Mouse (Mus musculus) liver, postnatal 0 days (tissue): ENCODE results near the gene Cacng2. TPM values are rescaled to one million over a fixed set of nuclear protein-coding genes. Genes with fewer than 3 reads are reported as not detected.

Experiments used
- ATAC-seq: fragments of 200-750 bp; cut with Nextera tagmentation; 2 replicates; pipeline ENCODE4 v1.8.0; 2017; ENCODE audit warnings: mild to moderate bottlenecking, moderate library complexity
- DNase-seq: peaks from one replicate; pipeline ENCODE4 v3.0.0-alpha.2; 2016
- H3K27ac ChIP-seq: fragments of 300-500 bp; sonication (generic); 2 replicates; pipeline ENCODE4 v1.5.1; 2014; ENCODE audit warnings: antibody characterized with exemption, moderate library complexity, mild to moderate bottlenecking, low read depth
- H3K27me3 ChIP-seq: fragments of 300-500 bp; sonication (generic); 2 replicates; pipeline ENCODE4 v1.6.1; 2014; ENCODE audit warnings: low read length, control low read depth, mixed read lengths; ENCODE audit not compliant: insufficient read depth
- H3K36me3 ChIP-seq: fragments of 300-500 bp; sonication (generic); replicated peaks from 2 replicates; pipeline ENCODE4 v1.6.1; 2014; ENCODE audit warnings: mild to moderate bottlenecking, control low read depth, low read length, moderate library complexity, mixed read lengths; ENCODE audit not compliant: insufficient read depth
- H3K4me1 ChIP-seq: fragments of 300-500 bp; sonication (generic); 2 replicates; pipeline ENCODE4 v1.6.1; 2014; ENCODE audit warnings: antibody characterized with exemption, mild to moderate bottlenecking, control low read depth; ENCODE audit not compliant: insufficient read depth
- H3K4me2 ChIP-seq: fragments of 300-500 bp; sonication (generic); 2 replicates; pipeline ENCODE4 v1.6.1; 2014; ENCODE audit warnings: low read depth, mild to moderate bottlenecking, low read length, moderate library complexity, mixed read lengths
- H3K4me3 ChIP-seq: fragments of 300-500 bp; sonication (generic); 2 replicates; pipeline ENCODE4 v1.5.1; 2014; ENCODE audit warnings: low read depth, low read length
- H3K9ac ChIP-seq: fragments of 300-500 bp; sonication (generic); replicated peaks from 2 replicates; pipeline ENCODE4 v1.6.1; 2014; ENCODE audit warnings: mild to moderate bottlenecking, moderate library complexity
- H3K9me3 ChIP-seq: fragments of 300-500 bp; sonication (generic); 2 replicates; pipeline ENCODE4 v1.6.1; 2016; ENCODE audit warnings: mild to moderate bottlenecking, control low read depth, low read length, mixed read lengths
- CTCF ChIP-seq: sonication (generic); IDR thresholded peaks from 2 replicates; pipeline ENCODE4 v1.5.1; 2016; ENCODE audit warnings: antibody characterized with exemption, low read depth
- EP300 ChIP-seq: IDR thresholded peaks from 2 replicates; pipeline ENCODE4 v1.6.1; 2016; ENCODE audit warnings: antibody characterized with exemption, low read depth, mild to moderate bottlenecking
- WGBS: fragments of 180-500 bp; shearing (Covaris S2); extraction: QIAGEN DNeasy Blood & Tissue Kit; methylation state at CpG from one replicate; pipeline ENCODE4 v1.1.7; 2014; ENCODE audit not compliant: insufficient replicate concordance; 5-methylcytosine and 5-hydroxymethylcytosine counted together
- polyA plus RNA-seq: library from polyadenylated mRNA; unstranded; fragments of >200 nt; fragmentation: Nextera tagmentation; extraction: Ambion mirVana; gene quantifications from 2 replicates; pipeline ENCODE4 v1.2.1, GENCODE M21; 2015

The Cacng2 gene
- polyA plus RNA-seq, 1 experiment from 2014 or later = not detected

- H3K4me3 ChIP-seq = no peak overlapping the region
- 62% methylated on average over 15 of the region's 15 CpGs for WGBS
- H3K27ac ChIP-seq = no peak overlapping the region
- H3K36me3 ChIP-seq = no peaks in the 10 kb centered on the region
- H3K27me3 ChIP-seq = no peaks in the 10 kb centered on the region
- H3K9me3 ChIP-seq = no peaks in the 10 kb centered on the region
- TF ChIP-seq CTCF (no peak), EP300 (no peak)
- ATAC-seq = no peak
- H3K9ac ChIP-seq = no peak overlapping the region
- H3K4me2 ChIP-seq = no peak overlapping the region
- H3K4me1 ChIP-seq = no peaks in the 10 kb centered on the region
- DNase-seq = no peak
These were observed 40.8 kb downstream of the Cacng2 start for GRCm38 (mm10) chr15:78078776-78079628.

GRCm38 (mm10) chr15:78078206-78078605 is 41.6 kb downstream of the Cacng2 start:
- Histone ChIP-seq H3K27ac (no peak overlapping the region), H3K4me2 (no peak overlapping the region), H3K4me3 (no peak overlapping the region), H3K27me3 (no peaks in the 10 kb centered on the region), H3K9me3 (no peaks in the 10 kb centered on the region), H3K4me1 (no peaks in the 10 kb centered on the region), H3K9ac (no peak overlapping the region), H3K36me3 (no peaks in the 10 kb centered on the region)
- TF ChIP-seq CTCF = no peak
- TF ChIP-seq EP300 = no peak
- no peak for ATAC-seq
- 47% methylated on average over 5 of the region's 5 CpGs for WGBS
- no peak for DNase-seq

- no peaks in the 10 kb centered on the region for H3K36me3 ChIP-seq
- 36% methylated on average over 3 of the region's 3 CpGs for WGBS
- H3K4me3 ChIP-seq = no peak overlapping the region
- H3K9me3 ChIP-seq = no peaks in the 10 kb centered on the region
- H3K9ac ChIP-seq = no peak overlapping the region
- ATAC-seq = no peak
- DNase-seq = no peak
- H3K27me3 ChIP-seq = no peaks in the 10 kb centered on the region
- no peak for TF ChIP-seq EP300
- no peak for TF ChIP-seq CTCF
- no peaks in the 10 kb centered on the region for H3K4me1 ChIP-seq
- H3K4me2 ChIP-seq = no peak overlapping the region
- no peak overlapping the region for H3K27ac ChIP-seq
These were observed 43.9 kb downstream of the Cacng2 start for GRCm38 (mm10) chr15:78075921-78076320.

GRCm38 (mm10) chr15:78073109-78073508 is 46.7 kb downstream of the Cacng2 start:
- no peak overlapping the region for H3K4me2 ChIP-seq
- no peaks in the 10 kb centered on the region for H3K27me3 ChIP-seq
- no peak overlapping the region for H3K9ac ChIP-seq
- no peaks in the 10 kb centered on the region for H3K9me3 ChIP-seq
- H3K4me3 ChIP-seq = no peak overlapping the region
- H3K4me1 ChIP-seq = no peaks in the 10 kb centered on the region
- no peaks in the 10 kb centered on the region for H3K36me3 ChIP-seq
- 85% methylated on average over 7 of the region's 7 CpGs for WGBS
- DNase-seq (no peak), ATAC-seq (no peak)
- no peak overlapping the region for H3K27ac ChIP-seq
- no peak for TF ChIP-seq EP300
- TF ChIP-seq CTCF = no peak

- DNase-seq = peak; percentile 75
These were observed 53.4 kb downstream of the Cacng2 start for GRCm38 (mm10) chr15:78066475-78066874.

GRCm38 (mm10) chr15:78065541-78065940 is 54.3 kb downstream of the Cacng2 start:
- no peaks in the 10 kb centered on the region for H3K27me3 ChIP-seq
- H3K9me3 ChIP-seq = no peaks in the 10 kb centered on the region
- DNase-seq (no peak), ATAC-seq (no peak)
- H3K27ac ChIP-seq = no peak overlapping the region
- no peak overlapping the region for H3K4me3 ChIP-seq
- no peaks in the 10 kb centered on the region for H3K36me3 ChIP-seq
- WGBS = 78% methylated on average over 5 of the region's 5 CpGs
- H3K4me2 ChIP-seq = no peak overlapping the region
- TF ChIP-seq EP300 (no peak), CTCF (no peak)
- H3K9ac ChIP-seq = no peak overlapping the region
- H3K4me1 ChIP-seq = no peaks in the 10 kb centered on the region

More at GRCm38 (mm10) chr15:78066475-78066874, 53.4 kb downstream of the Cacng2 start:
- ATAC-seq = no peak
- Histone ChIP-seq H3K27ac (no peak overlapping the region), H3K4me1 (no peaks in the 10 kb centered on the region), H3K27me3 (no peaks in the 10 kb centered on the region), H3K36me3 (no peaks in the 10 kb centered on the region), H3K9ac (no peak overlapping the region), H3K9me3 (no peaks in the 10 kb centered on the region), H3K4me3 (no peak overlapping the region), H3K4me2 (no peak overlapping the region)
- WGBS = 3% methylated on average over 5 of the region's 5 CpGs
- TF ChIP-seq EP300 = no peak
